Mouse (Mus musculus) myocyte (in vitro differentiated cells): ENCODE results near the gene Gm10188. TPM values are rescaled to one million over a fixed set of nuclear protein-coding genes. Genes with fewer than 3 reads are reported as not detected.

Experiments
- H3K27me3 ChIP-seq: one replicate; pipeline ENCODE4 v1.6.1; 2011; ENCODE audit not compliant: control insufficient read depth, insufficient read depth, insufficient read length
- H3K36me3 ChIP-seq: one replicate; pipeline ENCODE4 v1.6.1; 2011; ENCODE audit not compliant: control insufficient read depth, insufficient read depth
- H3K4me2 ChIP-seq: one replicate; pipeline ENCODE4 v1.6.1; 2011; ENCODE audit warnings: low read depth, control low read depth
- H3K4me3 ChIP-seq: one replicate; pipeline ENCODE4 v1.5.1; 2011; ENCODE audit warnings: mild to moderate bottlenecking, control low read depth, moderate library complexity
- H3K79me2 ChIP-seq: one replicate; pipeline ENCODE4 v1.6.1; 2011; ENCODE audit not compliant: control insufficient read depth, insufficient read depth
- H3ac ChIP-seq: one replicate; pipeline ENCODE4 v1.6.1; 2011; ENCODE audit not compliant: control insufficient read depth, insufficient read length
- CEBPB ChIP-seq: IDR thresholded peaks from 2 replicates; pipeline ENCODE4 v1.6.1; 2011; ENCODE audit warnings: mild to moderate bottlenecking, moderate library complexity; ENCODE audit not compliant: poor library complexity, insufficient read depth, severe bottlenecking
- E2F4 ChIP-seq: IDR thresholded peaks from one replicate; pipeline ENCODE4 v1.6.1; 2011; ENCODE audit warnings: mild to moderate bottlenecking, control low read depth, moderate library complexity; ENCODE audit not compliant: insufficient read depth
- MAX ChIP-seq: IDR thresholded peaks from one replicate; pipeline ENCODE4 v1.6.1; 2011; ENCODE audit warnings: low read depth, mild to moderate bottlenecking, control low read depth
- MYOD1 ChIP-seq, 3 experiments: IDR thresholded peaks; one replicate each; pipeline ENCODE4 v1.6.1; 2011; ENCODE audit warnings: control low read depth in 2 of 3, low read depth in 2 of 3, mild to moderate bottlenecking in 2 of 3, moderate library complexity in 1 of 3; ENCODE audit not compliant: insufficient read length in 2 of 3, control insufficient read depth in 1 of 3
- MYOG ChIP-seq, 3 experiments: IDR thresholded peaks; one replicate each; pipeline ENCODE4 v1.6.1; 2011; ENCODE audit warnings: control low read depth in 2 of 3, low read depth in 2 of 3, mild to moderate bottlenecking in 2 of 3; ENCODE audit not compliant: insufficient read length in 2 of 3, control insufficient read depth in 1 of 3, insufficient read depth in 1 of 3
- POLR2A ChIP-seq: IDR thresholded peaks from one replicate; pipeline ENCODE4 v1.6.1; 2011; ENCODE audit warnings: low read depth, mild to moderate bottlenecking, control low read depth, moderate library complexity; ENCODE audit not compliant: insufficient read length
- POLR2AphosphoS2 ChIP-seq: IDR thresholded peaks from one replicate; pipeline ENCODE4 v1.6.1; 2011; ENCODE audit warnings: low read depth, control low read depth; ENCODE audit not compliant: insufficient read length
- REST ChIP-seq: IDR thresholded peaks from one replicate; pipeline ENCODE4 v1.6.1; 2011; ENCODE audit warnings: mild to moderate bottlenecking, control low read depth, moderate library complexity; ENCODE audit not compliant: insufficient read depth, insufficient read length
- SRF ChIP-seq: IDR thresholded peaks from one replicate; pipeline ENCODE4 v1.6.1; 2011; ENCODE audit warnings: low read depth; ENCODE audit not compliant: control insufficient read depth, insufficient read length
- TCF12 ChIP-seq: IDR thresholded peaks from one replicate; pipeline ENCODE4 v1.6.1; 2011; ENCODE audit warnings: mild to moderate bottlenecking, control low read depth; ENCODE audit not compliant: poor library complexity, insufficient read depth, severe bottlenecking
- TCF3 ChIP-seq: IDR thresholded peaks from one replicate; pipeline ENCODE4 v1.6.1; 2011; ENCODE audit warnings: low read depth, control low read depth; ENCODE audit not compliant: insufficient read length
- USF1 ChIP-seq: IDR thresholded peaks from one replicate; pipeline ENCODE4 v1.6.1; 2011; ENCODE audit warnings: low read depth, mild to moderate bottlenecking, control low read depth, moderate library complexity
- polyA plus RNA-seq: library from polyadenylated mRNA; unstranded; fragments of >200 nt; fragmentation: generic; extraction: Trizol; gene quantifications from one replicate; pipeline ENCODE4 v1.2.1, GENCODE M21; 2012; ENCODE audit warnings: missing spikeins

Gm10188 gene
- polyA plus RNA-seq: not detected

DNA sequence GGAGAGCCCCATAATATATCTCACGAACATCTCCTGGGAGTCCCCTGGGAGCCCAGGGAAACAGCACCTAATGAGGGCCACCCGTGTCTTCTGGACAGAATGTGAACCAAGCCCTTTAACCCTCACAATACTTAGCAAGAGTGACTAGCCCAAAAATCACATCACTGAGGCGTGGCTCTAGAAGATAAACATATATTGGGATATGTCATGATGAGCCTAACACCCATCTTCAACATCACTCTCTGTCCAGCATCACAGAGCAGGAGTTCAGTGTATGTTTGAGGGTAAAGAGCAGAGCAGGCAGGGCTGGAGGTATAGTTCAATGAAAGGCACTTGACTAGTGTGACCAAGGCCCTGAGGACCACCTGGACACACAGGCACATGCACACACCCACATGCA lies at the start of gene Gm10188:
Gene Gm10188, minus strand, starts transcription at position 101 of the 400 bp plus-strand sequence.
- TF ChIP-seq SRF: no peak
- H3ac ChIP-seq: no peak within 1 kb of the TSS
- H3K4me2 ChIP-seq: no peak within 1 kb of the TSS
- H3K4me3 ChIP-seq: no peak within 1 kb of the TSS
- no peaks in the 10 kb centered on the region for H3K36me3 ChIP-seq
- no peaks in the 10 kb centered on the region for H3K79me2 ChIP-seq
- no peaks in the 10 kb centered on the region for H3K27me3 ChIP-seq

DNA sequence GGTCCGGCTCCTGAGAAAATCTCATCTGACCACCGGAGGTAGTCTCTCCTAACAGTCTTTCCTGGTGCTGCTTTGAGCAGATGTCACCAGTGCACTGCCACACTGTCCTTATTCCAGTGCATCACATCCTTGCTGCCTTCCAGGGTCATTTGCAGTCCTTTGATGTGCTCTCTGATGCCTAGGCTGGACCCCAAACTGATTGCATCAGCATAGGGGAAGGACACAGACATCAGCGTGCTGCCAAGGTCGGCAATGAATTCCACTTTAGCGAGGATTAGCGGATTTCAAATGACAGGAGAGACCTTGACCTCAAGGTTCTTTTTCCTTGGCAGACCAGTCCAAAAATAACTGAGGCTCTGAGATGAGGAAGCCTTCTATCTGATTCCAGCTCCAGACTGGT lies 47.6 kb upstream of the Gm10188 start:
- Histone ChIP-seq H3K36me3 (no peaks in the 10 kb centered on the region), H3K4me2 (no peak overlapping the region), H3K27me3 (no peaks in the 10 kb centered on the region), H3K4me3 (no peak overlapping the region), H3ac (no peak overlapping the region), H3K79me2 (no peaks in the 10 kb centered on the region)
- TF ChIP-seq CEBPB (no peak), TCF12 (no peak), E2F4 (no peak), USF1 (no peak), SRF (no peak), REST (no peak), POLR2AphosphoS2 (no peak), MYOG (IDR thresholded peaks at IDR 0.05; ENCODE audit: control insufficient read depth in 1 of 3, insufficient read depth in 1 of 3, insufficient read length in 2 of 3, low read depth in 2 of 3) (no peak), MAX (no peak), POLR2A (no peak), MYOD1 (IDR thresholded peaks at IDR 0.05; ENCODE audit: control insufficient read depth in 1 of 3, insufficient read length in 2 of 3, low read depth in 2 of 3) (no peak), TCF3 (no peak)

DNA sequence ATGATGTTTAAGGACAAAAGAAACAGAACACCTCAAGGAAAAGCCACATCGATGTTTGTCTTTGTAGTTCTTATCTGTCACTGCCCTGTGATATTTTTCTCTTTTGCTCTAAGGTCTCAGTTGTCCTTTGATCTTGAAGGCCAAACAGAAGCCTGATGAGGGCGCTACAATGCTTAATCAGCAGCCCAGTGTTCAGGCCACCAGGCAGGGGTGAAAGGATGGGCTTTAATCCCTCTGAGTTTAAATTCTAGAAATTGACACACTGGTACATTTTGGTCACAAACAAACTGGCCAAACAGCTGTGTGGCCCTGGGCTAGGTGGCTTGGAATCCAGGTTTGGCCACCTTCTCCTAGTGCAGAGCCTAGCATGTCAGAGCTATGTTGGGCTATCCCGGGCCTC lies 47.1 kb upstream of the Gm10188 start:
- Histone ChIP-seq H3K4me2 (no peak overlapping the region), H3K36me3 (no peaks in the 10 kb centered on the region), H3K79me2 (no peaks in the 10 kb centered on the region), H3ac (no peak overlapping the region), H3K4me3 (no peak overlapping the region), H3K27me3 (no peaks in the 10 kb centered on the region)
- TF ChIP-seq MYOG (IDR thresholded peaks at IDR 0.05; ENCODE audit: control insufficient read depth in 1 of 3, insufficient read depth in 1 of 3, insufficient read length in 2 of 3, low read depth in 2 of 3): no peak
- no peak for TF ChIP-seq POLR2AphosphoS2
- TF ChIP-seq SRF: no peak
- TF ChIP-seq TCF12: no peak
- no peak for TF ChIP-seq MYOD1 (IDR thresholded peaks at IDR 0.05; ENCODE audit: control insufficient read depth in 1 of 3, insufficient read length in 2 of 3, low read depth in 2 of 3)
- no peak for TF ChIP-seq USF1

DNA sequence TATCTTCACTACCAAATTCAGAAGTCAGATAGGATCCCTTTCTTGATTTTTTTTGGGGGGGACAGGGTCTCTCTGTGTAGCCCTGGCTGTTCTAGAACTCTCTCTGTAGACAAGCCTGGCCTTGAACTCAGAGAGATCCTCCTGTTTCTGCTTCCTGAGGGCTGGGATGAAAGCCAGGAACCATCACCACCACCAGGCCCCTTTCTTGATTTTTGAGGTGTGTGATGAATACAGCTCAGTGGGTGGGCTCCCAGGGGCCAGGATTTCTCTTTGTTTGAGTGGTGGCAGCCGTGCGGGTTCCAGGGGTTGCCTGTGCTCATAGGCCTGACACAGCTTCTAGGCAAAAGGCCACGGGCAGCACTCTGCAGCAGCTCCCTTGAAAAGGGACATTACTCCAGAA lies 41.7 kb upstream of the Gm10188 start:
- Histone ChIP-seq H3K36me3 (no peaks in the 10 kb centered on the region), H3ac (no peak overlapping the region), H3K27me3 (no peaks in the 10 kb centered on the region), H3K4me3 (no peak overlapping the region), H3K79me2 (no peaks in the 10 kb centered on the region), H3K4me2 (no peak overlapping the region)
- TF ChIP-seq E2F4: no peak
- no peak for TF ChIP-seq POLR2A
- TF ChIP-seq MYOG (IDR thresholded peaks at IDR 0.05; ENCODE audit: control insufficient read depth in 1 of 3, insufficient read depth in 1 of 3, insufficient read length in 2 of 3, low read depth in 2 of 3): no peak
- TF ChIP-seq USF1: no peak
- TF ChIP-seq TCF3: no peak
- TF ChIP-seq TCF12: no peak
- TF ChIP-seq POLR2AphosphoS2: no peak
- no peak for TF ChIP-seq REST
- TF ChIP-seq CEBPB: no peak
- no peak for TF ChIP-seq MYOD1 (IDR thresholded peaks at IDR 0.05; ENCODE audit: control insufficient read depth in 1 of 3, insufficient read length in 2 of 3, low read depth in 2 of 3)
- no peak for TF ChIP-seq MAX
- no peak for TF ChIP-seq SRF

DNA sequence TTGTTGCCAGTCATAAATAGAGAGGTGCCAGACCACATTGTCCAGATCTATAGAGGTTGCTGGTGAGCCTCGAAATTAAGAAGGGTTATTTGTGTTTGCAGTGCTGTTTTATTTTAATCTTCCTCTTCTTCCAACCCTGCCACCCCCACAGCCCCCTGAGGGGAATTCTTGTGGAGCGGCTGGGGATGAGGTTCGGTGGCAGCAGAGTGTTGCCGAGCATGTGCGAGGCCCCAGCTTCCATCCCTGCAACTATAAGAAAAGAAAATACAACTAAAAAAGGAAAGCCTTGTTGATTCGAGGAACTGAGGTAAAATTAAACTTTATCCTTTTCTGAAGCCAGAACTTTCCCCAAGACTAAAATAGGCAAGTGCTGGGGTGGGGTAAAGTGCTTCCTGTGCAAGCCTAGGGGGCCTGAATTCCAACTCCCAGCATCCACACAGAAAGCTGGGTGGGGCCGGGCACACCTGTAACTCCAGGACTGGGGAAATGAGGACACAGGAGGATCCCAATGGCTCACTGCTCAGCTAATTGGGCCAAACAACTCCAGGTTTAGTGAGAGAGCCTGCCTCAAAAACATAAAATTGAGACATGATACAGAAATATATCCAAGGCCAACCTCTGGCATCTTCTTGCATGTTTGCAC lies 39.0 kb upstream of the Gm10188 start:
- TF ChIP-seq MYOD1 (IDR thresholded peaks at IDR 0.05; ENCODE audit: control insufficient read depth in 1 of 3, insufficient read length in 2 of 3, low read depth in 2 of 3) (no peak), E2F4 (no peak), POLR2AphosphoS2 (no peak), POLR2A (no peak), CEBPB (no peak), TCF12 (no peak)
- H3K36me3 ChIP-seq: no peaks in the 10 kb centered on the region
- no peak overlapping the region for H3K4me2 ChIP-seq
- no peak overlapping the region for H3K4me3 ChIP-seq
- H3ac ChIP-seq: no peak overlapping the region
- no peaks in the 10 kb centered on the region for H3K27me3 ChIP-seq
- H3K79me2 ChIP-seq: no peaks in the 10 kb centered on the region
